Mouse (Mus musculus): Measurements from ENCODE around the gene Slc25a45.
A peak's percentile ranks its signal among the peaks of the same experiment; 100 is the strongest.

The Slc25a45 gene

GRCm38 (mm10) chr19:5840890-5841388, 36.7 kb upstream of the Slc25a45 start:
- no peak for DNase-seq (ENCODE audit: low spot score)

DNA sequence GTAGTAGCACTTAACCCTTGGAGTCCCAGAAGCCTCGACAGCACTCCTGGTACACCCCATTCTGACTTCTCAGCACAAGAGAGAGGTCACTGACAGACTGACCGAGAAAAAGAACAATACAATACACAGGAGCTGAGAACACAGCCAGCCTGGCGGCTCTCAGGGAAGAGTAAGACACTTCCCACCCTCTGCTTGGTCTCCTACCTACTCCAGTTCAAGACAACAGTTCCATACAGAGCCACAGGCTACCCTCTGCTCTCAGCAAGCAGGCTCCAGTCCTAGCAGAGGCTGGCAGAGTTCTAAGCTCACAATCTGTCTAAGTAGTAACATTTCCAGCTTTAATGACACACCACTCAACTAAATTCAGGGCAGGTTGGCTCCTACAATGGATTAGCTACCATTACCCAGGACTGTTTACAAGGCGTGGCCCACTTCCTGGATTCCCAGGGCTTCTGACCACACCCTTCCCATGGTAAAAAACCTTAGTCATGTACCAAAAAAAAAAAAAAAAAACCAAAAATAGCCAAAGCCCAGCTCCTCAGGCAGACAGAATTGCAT, 36.1 kb upstream of the Slc25a45 start:
- DNase-seq (ENCODE audit: low spot score), result no peak

GRCm38 (mm10) chr19:5841999-5842784, 35.4 kb upstream of the Slc25a45 start:
- DNase-seq (ENCODE audit: low spot score), result peak; percentile 45

DNA sequence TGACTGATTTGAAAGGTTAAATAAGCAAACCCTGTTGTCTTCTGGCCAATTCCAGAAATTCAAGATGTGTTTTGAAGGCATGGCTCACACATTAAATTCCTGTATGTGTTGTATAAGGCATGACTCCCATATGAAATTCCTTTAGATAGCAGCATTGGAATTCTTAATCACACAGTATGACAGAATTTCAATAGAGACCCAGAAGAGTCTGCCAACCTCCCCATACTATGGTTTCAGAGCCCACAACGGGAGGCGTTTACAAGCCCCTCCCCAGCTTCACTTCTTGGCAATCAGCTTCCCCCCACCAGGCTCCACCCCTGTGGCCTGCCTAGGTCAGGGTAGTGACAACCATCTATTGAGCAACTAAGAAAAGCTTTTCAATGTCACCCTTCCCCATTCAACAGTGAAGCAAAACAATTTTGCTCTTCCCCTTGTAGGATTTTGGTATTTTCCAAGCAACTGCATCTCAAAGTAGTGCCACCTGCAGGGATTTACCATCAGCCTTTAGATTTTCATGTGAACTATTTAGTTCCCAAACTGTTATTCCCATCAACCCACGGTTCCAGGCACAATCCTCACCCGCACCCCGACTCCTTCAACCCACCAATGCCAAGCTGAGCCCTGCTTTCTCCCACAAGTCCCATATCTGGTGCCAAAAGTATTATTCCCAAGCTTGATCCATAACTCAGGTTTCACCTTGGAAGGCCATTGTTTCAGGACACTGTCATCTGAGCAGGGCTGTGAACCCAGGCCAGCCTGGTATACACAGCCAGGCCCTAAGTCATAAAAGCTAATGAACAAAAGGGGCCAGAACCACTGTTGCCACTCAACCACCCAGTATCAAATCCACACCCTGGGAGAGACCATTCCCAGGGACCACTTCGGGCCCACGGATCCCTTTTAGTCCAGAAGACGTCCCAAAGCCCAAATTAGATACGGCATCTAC, 34.5 kb upstream of the Slc25a45 start:
- peak; percentile 36 for DNase-seq (ENCODE audit: low spot score)

GRCm38 (mm10) chr19:5843781-5844691, 33.6 kb upstream of the Slc25a45 start:
- no peak for DNase-seq (ENCODE audit: low spot score)

DNA sequence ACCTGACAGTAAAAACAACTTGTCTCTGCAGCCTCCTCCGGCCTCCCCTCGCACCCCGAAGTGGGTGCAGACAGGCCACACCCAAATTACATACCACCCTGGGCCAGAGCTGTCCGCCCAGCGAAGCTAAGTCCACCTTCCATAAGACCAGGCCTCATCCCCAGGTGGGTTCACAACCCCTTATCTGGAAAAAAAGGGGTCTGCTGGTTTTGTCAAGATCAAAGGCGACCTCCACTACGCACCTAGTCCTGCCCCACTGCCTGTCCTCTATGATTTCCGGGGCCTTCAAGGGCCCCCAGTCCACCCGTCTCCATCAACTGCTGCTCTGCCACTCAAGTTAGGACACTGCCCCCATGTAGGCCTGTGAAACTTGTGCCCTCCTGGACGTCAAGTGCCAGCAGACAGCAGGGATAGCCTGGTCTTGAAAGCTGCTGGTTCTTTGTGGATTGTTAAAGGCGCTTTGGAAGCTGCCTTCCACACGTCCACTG, 32.7 kb upstream of the Slc25a45 start:
- DNase-seq (ENCODE audit: low spot score), result no peak

GRCm38 (mm10) chr19:5845319-5846135, 32.1 kb upstream of the Slc25a45 start:
- peak; percentile 94 for DNase-seq (ENCODE audit: low spot score)

DNA sequence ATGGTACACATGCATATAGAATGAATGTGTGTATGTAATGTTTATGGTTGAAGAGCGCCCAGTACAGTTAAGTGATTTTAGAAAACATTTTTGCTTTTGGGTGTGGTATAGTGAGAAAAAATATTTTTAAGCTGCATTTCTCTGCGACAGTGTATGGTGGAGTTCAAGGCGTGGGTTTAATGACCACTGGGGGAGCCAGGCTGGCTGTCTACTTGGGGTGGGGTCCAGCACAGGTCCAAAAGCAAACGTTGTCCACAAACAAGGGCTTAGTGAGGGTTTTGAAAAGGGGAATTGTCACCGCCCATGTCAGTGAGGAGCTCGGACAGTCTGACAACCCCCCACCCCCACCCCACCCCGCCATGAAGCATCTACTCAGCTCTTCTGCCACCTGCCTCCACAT, 31.5 kb upstream of the Slc25a45 start:
- peak; percentile 37 for DNase-seq (ENCODE audit: low spot score)

DNA sequence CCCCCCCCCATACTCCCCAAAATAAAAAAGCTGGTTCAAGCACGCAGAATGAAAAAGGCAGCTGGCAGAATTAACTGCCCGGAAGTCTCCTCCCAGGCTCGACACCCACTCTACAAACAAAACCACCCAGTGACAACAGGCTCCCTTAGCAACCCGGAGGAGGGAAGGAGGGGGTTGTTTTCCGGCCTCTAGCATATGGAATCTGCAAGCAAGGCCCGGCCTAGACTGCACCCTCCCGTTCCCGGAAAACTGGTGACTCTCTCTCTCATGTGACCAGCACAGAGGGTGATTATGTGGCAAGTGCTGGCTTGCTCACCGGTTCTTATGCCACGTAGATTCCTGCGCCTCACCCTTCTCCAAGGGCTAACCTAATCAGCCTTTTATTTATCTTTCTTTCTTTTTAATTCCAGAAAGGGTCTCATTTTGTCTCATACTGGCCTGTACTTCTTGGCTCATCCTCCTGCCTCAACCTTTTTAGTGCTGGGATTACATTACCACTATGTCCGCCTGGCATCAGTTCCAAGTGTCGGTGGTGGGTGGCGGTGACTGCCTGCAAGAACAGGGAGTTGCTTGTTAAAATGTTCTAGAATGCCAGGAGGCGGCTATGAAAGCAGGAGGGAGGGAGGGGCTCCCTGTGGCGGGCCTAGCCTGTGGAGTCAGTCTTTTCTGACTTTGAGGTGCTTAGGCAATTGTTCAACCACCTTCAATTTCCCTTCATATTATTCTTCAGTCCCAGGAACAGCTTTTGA, 30.9 kb upstream of the Slc25a45 start:
- DNase-seq (ENCODE audit: low spot score), result peak; percentile 89

DNA sequence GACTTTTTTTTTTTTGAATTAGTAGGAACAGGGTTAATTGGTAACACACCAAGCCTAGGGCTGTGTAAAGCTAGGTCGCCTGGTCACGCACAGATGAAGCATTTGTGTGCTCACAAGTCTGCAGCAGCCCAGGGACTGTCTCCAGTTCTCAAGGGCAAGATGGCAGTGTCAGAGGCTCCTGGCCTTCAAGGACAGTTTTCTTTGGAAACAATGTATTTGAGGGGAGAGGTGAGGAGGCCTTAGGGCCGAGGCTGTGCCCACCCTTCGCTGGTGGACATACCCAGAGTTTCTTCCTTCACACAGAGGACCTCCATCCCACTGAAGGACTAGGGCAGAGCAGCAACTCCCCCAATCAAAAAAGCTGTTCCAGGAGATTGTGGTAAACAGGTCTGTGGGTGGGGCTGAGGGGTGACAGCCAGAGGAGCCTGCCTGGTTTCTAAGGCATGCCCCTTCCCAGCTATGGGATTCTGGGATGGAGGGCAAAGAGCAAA, 30.3 kb upstream of the Slc25a45 start:
- no peak for DNase-seq (ENCODE audit: low spot score)

GRCm38 (mm10) chr19:5848032-5848825, 29.4 kb upstream of the Slc25a45 start:
- DNase-seq (ENCODE audit: low spot score), result no peak

GRCm38 (mm10) chr19:5848826-5849672, 28.6 kb upstream of the Slc25a45 start:
- peak; percentile 68 for DNase-seq (ENCODE audit: low spot score)

DNA sequence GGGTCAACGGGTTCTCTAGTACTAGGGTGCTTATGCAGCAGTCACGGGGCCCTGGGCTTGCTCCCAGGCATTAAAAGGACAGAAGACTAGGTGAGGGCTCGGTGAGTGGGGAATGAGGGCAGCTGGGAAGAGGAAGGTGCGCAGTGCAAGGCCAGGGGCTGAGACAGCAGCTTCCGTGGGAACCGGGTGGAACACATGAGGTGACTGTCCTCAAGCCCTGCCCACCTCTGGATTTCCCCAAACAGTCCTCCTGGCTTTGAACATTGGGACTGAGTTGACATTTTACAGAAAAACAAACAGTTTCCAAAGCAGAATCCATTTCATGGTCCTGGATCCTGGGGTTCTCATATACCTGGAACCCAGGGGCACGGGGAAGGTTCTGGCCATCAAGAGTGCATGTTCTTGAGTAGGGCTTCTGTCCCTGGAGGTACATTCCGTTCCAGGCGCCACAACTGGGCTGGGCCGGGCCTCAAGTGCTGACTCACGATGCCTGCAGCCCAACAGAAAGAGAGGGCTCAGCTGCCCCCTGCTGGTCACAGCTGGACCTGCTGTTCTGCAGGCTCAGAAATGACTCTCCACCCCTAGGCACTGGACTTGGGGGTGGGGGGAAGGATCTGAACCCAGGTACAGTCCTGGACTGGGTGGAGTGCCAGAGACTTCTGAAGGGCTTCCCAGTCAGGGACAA, 27.6 kb upstream of the Slc25a45 start:
- DNase-seq (ENCODE audit: low spot score), result peak; percentile 91

DNA sequence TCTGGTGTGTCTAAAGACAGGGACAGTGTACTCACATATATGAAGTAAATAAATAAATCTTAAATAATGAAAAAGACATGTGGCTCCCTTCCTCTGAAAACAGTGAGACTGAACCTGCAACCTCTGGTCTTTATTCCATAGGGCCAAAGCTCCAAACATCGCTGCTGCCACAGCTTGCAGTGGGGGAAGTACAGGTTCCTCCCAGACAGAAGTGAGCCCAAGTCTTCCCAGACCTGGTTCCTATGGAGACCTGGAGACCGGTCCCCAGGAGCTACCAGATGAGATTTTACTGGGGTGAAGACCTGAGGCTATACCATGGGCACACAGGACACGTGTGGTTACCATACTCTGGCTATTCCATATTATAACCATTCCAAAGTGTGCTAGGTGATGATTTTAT, 26.7 kb upstream of the Slc25a45 start:
- DNase-seq (ENCODE audit: low spot score), result no peak

DNA sequence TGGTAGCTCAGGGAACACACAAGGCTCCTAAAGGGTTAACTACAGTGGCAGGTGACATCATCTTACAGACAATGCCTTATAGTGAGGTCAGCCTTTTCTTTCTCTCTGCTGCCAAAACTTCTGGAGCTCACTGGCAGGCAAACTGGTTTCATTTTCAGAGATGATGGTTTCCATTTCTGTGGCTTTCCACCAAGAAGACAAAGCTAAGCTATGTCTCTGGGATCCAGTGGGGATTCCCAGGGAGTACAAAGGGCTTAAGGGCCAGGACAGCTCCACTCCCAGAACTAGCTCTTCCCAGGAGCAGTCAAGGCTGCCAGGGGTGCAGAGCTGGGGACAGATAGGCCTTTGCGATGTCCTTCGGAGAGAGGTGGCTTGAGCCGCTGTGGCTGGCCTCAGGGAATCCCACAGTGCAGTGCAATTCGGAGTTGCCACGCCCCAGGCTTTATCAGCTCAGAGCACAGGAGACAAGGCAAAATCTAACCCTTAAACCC, 26.1 kb upstream of the Slc25a45 start:
- no peak for DNase-seq (ENCODE audit: low spot score)

- no peak for DNase-seq (ENCODE audit: low spot score)
Measured at GRCm38 (mm10) chr19:5852035-5852722, 25.4 kb upstream of the Slc25a45 start.

All from embryo, embryonic 10 days (tissue).